Mouse (Mus musculus): Measurements from ENCODE around the gene Psma3.

GRCm38 (mm10) chr12:70973831-70974230 lies 590 bp upstream of the Psma3 start:
- no peak for TF ChIP-seq POLR2A (IDR thresholded peaks at IDR 0.05; ENCODE audit: low read depth, low read length)
- TF ChIP-seq CTCF (conservative IDR thresholded peaks at IDR 0.05; ENCODE audit: insufficient read depth, insufficient read length, low read depth, low read length) = no peak

Data from kidney, adult 2 months (tissue).